Mouse (Mus musculus) hindbrain, postnatal 0 days (tissue): Measurements from ENCODE around the gene Kif4. TPM values are rescaled to one million over a fixed set of nuclear protein-coding genes. Genes with fewer than 3 reads are reported as not detected.

ENCODE experiments used
- ATAC-seq: fragments of 200-750 bp; cut with Nextera tagmentation; 2 replicates; pipeline ENCODE4 v1.8.0; 2017; ENCODE audit warnings: mild to moderate bottlenecking, moderate TSS enrichment, moderate library complexity
- DNase-seq: peaks from one replicate; pipeline ENCODE4 v3.0.0-alpha.2; 2015; ENCODE audit warnings: low spot score
- H3K27ac ChIP-seq: fragments of 300-500 bp; sonication (generic); 2 replicates; pipeline ENCODE4 v1.5.1; 2014; ENCODE audit warnings: mild to moderate bottlenecking
- H3K27me3 ChIP-seq: fragments of 300-500 bp; sonication (generic); 2 replicates; pipeline ENCODE4 v1.6.1; 2014; ENCODE audit warnings: low read length, mixed read lengths; ENCODE audit not compliant: insufficient read depth
- H3K36me3 ChIP-seq: fragments of 300-500 bp; sonication (generic); 2 replicates; pipeline ENCODE4 v1.6.1; 2014; ENCODE audit warnings: low read length, mixed read lengths; ENCODE audit not compliant: insufficient read depth
- H3K4me1 ChIP-seq: fragments of 300-500 bp; sonication (generic); 2 replicates; pipeline ENCODE4 v1.6.1; 2014; ENCODE audit warnings: antibody characterized with exemption, low read length, mixed read lengths; ENCODE audit not compliant: insufficient read depth
- H3K4me2 ChIP-seq: fragments of 300-500 bp; sonication (generic); 2 replicates; pipeline ENCODE4 v1.6.1; 2014; ENCODE audit warnings: low read depth, mild to moderate bottlenecking, low read length, moderate library complexity, mixed read lengths
- H3K4me3 ChIP-seq: fragments of 300-500 bp; sonication (generic); 2 replicates; pipeline ENCODE4 v1.5.1; 2014; ENCODE audit warnings: low read length
- H3K9ac ChIP-seq: fragments of 300-500 bp; sonication (generic); replicated peaks from 2 replicates; pipeline ENCODE4 v1.6.1; 2014; ENCODE audit warnings: mild to moderate bottlenecking, low read length, moderate library complexity, mixed read lengths
- H3K9me3 ChIP-seq: fragments of 300-500 bp; sonication (generic); 2 replicates; pipeline ENCODE4 v1.6.1; 2016; ENCODE audit warnings: low read length, mixed read lengths
- CTCF ChIP-seq: IDR thresholded peaks from 2 replicates; pipeline ENCODE4 v1.5.1; 2016; ENCODE audit warnings: antibody characterized with exemption, control low read depth, low read depth
- whole genome bisulfite sequencing: fragments of 180-500 bp; shearing (Covaris S2); extraction: QIAGEN DNeasy Blood & Tissue Kit; methylation state at CpG from one replicate; pipeline ENCODE4 v1.1.7; 2014; 5-methylcytosine and 5-hydroxymethylcytosine counted together
- polyA plus RNA-seq: library from polyadenylated mRNA; unstranded; fragments of >200 nt; fragmentation: Nextera tagmentation; extraction: Ambion mirVana; gene quantifications from 2 replicates; pipeline ENCODE4 v1.2.1, GENCODE M21; 2015
- total RNA-seq: library from RNA; depleted of rRNA; stranded (reverse); fragments of >200 nt; gene quantifications from 2 replicates; pipeline ENCODE4 v1.2.3, GENCODE M21; 2014

Kif4 gene
- total and polyA plus RNA-seq, 2 experiments from 2014 or later = 4.1 to 5.2 TPM

- Histone ChIP-seq H3K9ac (no peak overlapping the region), H3K4me1 (no peaks in the 10 kb centered on the region), H3K36me3 (no peaks in the 10 kb centered on the region), H3K4me3 (no peak overlapping the region), H3K4me2 (no peak overlapping the region), H3K27me3 (no peaks in the 10 kb centered on the region), H3K27ac (peak overlapping the region; percentile 69; the same call in 1 of the 2 replicates), H3K9me3 (no peaks in the 10 kb centered on the region)
- WGBS = 53% methylated on average over 1 of the region's 1 CpGs
- TF ChIP-seq CTCF = no peak
- DNase-seq = peak; percentile 67
- ATAC-seq = peak; percentile 58
Observed at GRCm38 (mm10) chrX:100728947-100729346, 103.4 kb downstream of the Kif4 start.

DNA sequence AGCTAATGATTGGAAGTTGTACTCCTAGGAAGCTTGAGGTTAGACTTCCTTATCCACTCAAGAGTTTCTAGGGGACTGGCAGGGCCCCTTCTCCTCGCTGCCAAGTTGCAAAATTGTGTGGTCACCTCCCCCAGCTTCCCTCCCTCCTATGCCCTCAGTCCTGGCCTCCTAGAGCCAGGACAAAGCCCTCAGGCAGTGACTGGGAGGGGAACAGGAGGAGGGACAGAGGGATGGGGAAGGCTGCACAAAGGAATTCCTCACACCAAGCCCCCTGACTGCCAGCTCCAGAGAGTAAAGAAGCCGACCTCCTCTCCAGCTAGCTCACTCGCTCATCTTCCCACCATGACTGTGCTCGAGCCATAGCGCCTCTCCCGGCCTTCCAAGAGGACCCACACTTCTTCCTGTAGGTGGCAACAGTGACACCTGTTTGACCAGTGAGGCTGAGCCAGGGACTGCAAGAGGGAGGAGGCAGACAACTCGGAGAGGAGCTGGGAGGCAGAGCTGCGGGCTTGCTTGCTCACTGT, 104.2 kb downstream of the Kif4 start, which contains the start of gene Gdpd2:
Gene Gdpd2, plus strand, starts transcription at position 209 of the 524 bp plus-strand sequence.
- ATAC-seq (peak; percentile 91), DNase-seq (peak; percentile 72)
- no peaks in the 10 kb centered on the region for H3K9me3 ChIP-seq
- H3K4me2 ChIP-seq = peak within 1 kb of the TSS; percentile 49
- WGBS = 35% methylated on average over 8 of the region's 8 CpGs
- peak within 1 kb of the TSS; percentile 29 for H3K4me3 ChIP-seq
- H3K4me1 ChIP-seq = no peaks in the 10 kb centered on the region
- H3K27me3 ChIP-seq = no peaks in the 10 kb centered on the region
- no peaks in the 10 kb centered on the region for H3K36me3 ChIP-seq
- peak within 1 kb of the TSS; percentile 69 for H3K27ac ChIP-seq
- TF ChIP-seq CTCF = peak; percentile 71
- H3K9ac ChIP-seq = peak within 1 kb of the TSS; percentile 25; the same call in 1 of the 2 replicates

GRCm38 (mm10) chrX:100730266-100730665, 104.7 kb downstream of the Kif4 start:
- no peak for TF ChIP-seq CTCF
- Histone ChIP-seq H3K4me3 (peak overlapping the region; percentile 29), H3K9ac (peak overlapping the region; percentile 25; the same call in 1 of the 2 replicates), H3K27ac (peak overlapping the region; percentile 69), H3K27me3 (no peaks in the 10 kb centered on the region), H3K4me1 (no peaks in the 10 kb centered on the region), H3K36me3 (no peaks in the 10 kb centered on the region), H3K9me3 (no peaks in the 10 kb centered on the region), H3K4me2 (peak overlapping the region; percentile 49)
- 41% methylated on average over 8 of the region's 8 CpGs for WGBS
- ATAC-seq (peak; percentile 57), DNase-seq (no peak)

GRCm38 (mm10) chrX:100734359-100734758, 108.8 kb downstream of the Kif4 start:
- TF ChIP-seq CTCF = no peak
- ATAC-seq (no peak), DNase-seq (no peak)
- H3K27me3 ChIP-seq = no peaks in the 10 kb centered on the region
- no peak overlapping the region for H3K27ac ChIP-seq
- no peaks in the 10 kb centered on the region for H3K9me3 ChIP-seq
- H3K4me2 ChIP-seq = no peak overlapping the region
- 79% methylated on average over 7 of the region's 7 CpGs for WGBS
- no peaks in the 10 kb centered on the region for H3K36me3 ChIP-seq
- H3K4me1 ChIP-seq = no peaks in the 10 kb centered on the region
- H3K9ac ChIP-seq = no peak overlapping the region
- no peak overlapping the region for H3K4me3 ChIP-seq

GRCm38 (mm10) chrX:100738918-100739317, 113.4 kb downstream of the Kif4 start:
- ATAC-seq (peak; percentile 82), DNase-seq (peak; percentile 77)
- Histone ChIP-seq H3K27me3 (no peaks in the 10 kb centered on the region), H3K27ac (peak overlapping the region; percentile 41; the same call in 1 of the 2 replicates), H3K4me2 (peak overlapping the region; percentile 51), H3K9me3 (no peaks in the 10 kb centered on the region), H3K4me3 (peak overlapping the region; percentile 27), H3K36me3 (no peaks in the 10 kb centered on the region), H3K9ac (0 out of 2 replicates have a peak overlapping the region, but pooled peaks have one; percentile 21), H3K4me1 (no peaks in the 10 kb centered on the region)
- TF ChIP-seq CTCF = peak; percentile 72
- 22% methylated on average over 14 of the region's 14 CpGs for WGBS

DNA sequence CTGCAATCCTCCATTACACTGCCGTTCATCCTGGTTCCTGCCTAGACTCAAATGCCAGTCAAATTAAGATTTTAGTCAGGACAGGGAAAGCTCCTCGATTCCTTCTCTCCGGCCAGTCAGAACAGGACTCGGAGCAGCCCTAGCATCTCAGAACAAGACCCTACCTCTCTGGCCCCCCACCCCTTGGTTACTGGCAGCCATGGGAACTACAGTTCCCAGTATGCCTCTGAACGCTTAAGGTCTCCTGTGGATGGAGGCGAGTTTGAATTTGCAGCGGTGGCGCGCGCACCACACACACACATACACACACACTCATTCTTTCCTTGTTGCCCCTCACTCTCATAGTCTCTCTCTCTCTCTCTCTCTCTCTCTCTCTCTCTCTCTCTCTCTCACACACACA, 113.9 kb downstream of the Kif4 start:
- peak overlapping the region; percentile 41; the same call in 1 of the 2 replicates for H3K27ac ChIP-seq
- peak; percentile 71 for ATAC-seq
- H3K4me2 ChIP-seq = peak overlapping the region; percentile 51
- peak; percentile 49 for DNase-seq
- no peaks in the 10 kb centered on the region for H3K4me1 ChIP-seq
- WGBS = 37% methylated on average over 10 of the region's 10 CpGs
- H3K4me3 ChIP-seq = peak overlapping the region; percentile 27
- no peak for TF ChIP-seq CTCF
- H3K9ac ChIP-seq = 0 out of 2 replicates have a peak overlapping the region, but pooled peaks have one; percentile 21
- no peaks in the 10 kb centered on the region for H3K27me3 ChIP-seq
- H3K36me3 ChIP-seq = no peaks in the 10 kb centered on the region
- H3K9me3 ChIP-seq = no peaks in the 10 kb centered on the region

- no peaks in the 10 kb centered on the region for H3K36me3 ChIP-seq
- no peak for TF ChIP-seq CTCF
- no peak for DNase-seq
Observed at GRCm38 (mm10) chrX:100740785-100741184, 115.2 kb downstream of the Kif4 start.

More at GRCm38 (mm10) chrX:100740785-100741184, 115.2 kb downstream of the Kif4 start:
- ATAC-seq = no peak
- Histone ChIP-seq H3K9me3 (no peaks in the 10 kb centered on the region), H3K4me1 (no peaks in the 10 kb centered on the region), H3K27ac (no peak overlapping the region), H3K4me3 (no peak overlapping the region), H3K4me2 (no peak overlapping the region), H3K27me3 (no peaks in the 10 kb centered on the region), H3K9ac (no peak overlapping the region)
- 68% methylated on average over 6 of the region's 6 CpGs for WGBS
